Comparison of ENCODE assay signal across 10 mouse cellular contexts in genomic region chr17:68837013-68837858, GRCm38 (mm10). TPM values are rescaled to one million over a fixed set of nuclear protein-coding genes. Genes with fewer than 3 reads are reported as not detected.
A peak's percentile ranks its signal among the peaks of the same experiment; 100 is the strongest.
DNase-seq lines count a peak whose midpoint lies in the region; ATAC-seq lines count a peak whose summit lies in the region.
"Had no signal": no experiment of that assay in that cellular context is flagged by ENCODE, and none has a peak within 500 bp of the region (broad histone marks: within the 10 kb centered on the region; RNA-seq: fewer than 3 reads in every experiment).

No protein-coding gene starts in this region.

- peak overlapping the region; percentile 63 for H3K27ac ChIP-seq in hindbrain, embryonic 16.5 days (ENCODE audit: low read depth, low read length)
- H3K27ac ChIP-seq in limb, embryonic 13.5 days = 0 out of 2 replicates have a peak overlapping the region, but pooled peaks have one; percentile 22

- H3K9me3 ChIP-seq in hindbrain, embryonic 16.5 days (ENCODE audit: control insufficient read depth, low read length) = no peaks in the 10 kb centered on the region
- no peaks in the 10 kb centered on the region for H3K9me3 ChIP-seq in limb, embryonic 13.5 days

- peak overlapping the region; percentile 83 for H3K9ac ChIP-seq in hindbrain, embryonic 16.5 days (ENCODE audit: low read depth, low read length)
- peak overlapping the region; percentile 72 for H3K9ac ChIP-seq in limb, embryonic 13.5 days

- peak; percentile 5 for DNase-seq in kidney, adult 18-20 months
- DNase-seq in kidney, adult 11 months = no peak
- peak; percentile 75 to 79 for DNase-seq in cerebellum, postnatal 14 days
- DNase-seq in frontal cortex, postnatal 10 days (ENCODE audit: low spot score in 2 of 2) = peak; percentile 22 to 47
- DNase-seq in right cerebral cortex, adult 18-20 months = peak; percentile 57
- DNase-seq in thymus, postnatal 0 days (ENCODE audit: low spot score) = no peak

- peak overlapping the region; percentile 80 for H3K4me3 ChIP-seq in hindbrain, embryonic 16.5 days (ENCODE audit: low read length)
- peak overlapping the region; percentile 63 for H3K4me3 ChIP-seq in limb, embryonic 13.5 days

- peaks cover 5% of the 10 kb centered on the region; the same call in 1 of the 2 replicates for H3K27me3 ChIP-seq in hindbrain, embryonic 16.5 days (replicated peaks; ENCODE audit: control insufficient read depth, insufficient read depth, low read length)
- H3K27me3 ChIP-seq in limb, embryonic 13.5 days = peaks cover 72% of the 10 kb centered on the region

- under 1% methylated on average over 54 of the region's 72 CpGs for WGBS in hindbrain, embryonic 16.5 days
- under 1% methylated on average over 70 of the region's 72 CpGs for WGBS in limb, embryonic 13.5 days

- peak; percentile 73 for ATAC-seq in hindbrain, embryonic 16.5 days
- ATAC-seq in limb, embryonic 13.5 days (ENCODE audit: low FRiP score, low read depth) = peak; percentile 51; the same call in 1 of the 2 replicates

- peak overlapping the region; percentile 89 for H3K4me2 ChIP-seq in hindbrain, embryonic 16.5 days (ENCODE audit: low read length)
- H3K4me2 ChIP-seq in limb, embryonic 13.5 days (replicated peaks) = peak overlapping the region; percentile 92

- H3K36me3 ChIP-seq in hindbrain, embryonic 16.5 days (ENCODE audit: control insufficient read depth, insufficient read depth, low read length) = no peaks in the 10 kb centered on the region
- H3K36me3 ChIP-seq in limb, embryonic 13.5 days = no peaks in the 10 kb centered on the region
- H3K36me3 ChIP-seq: G1E had no signal

- peaks cover 24% of the 10 kb centered on the region for H3K4me1 ChIP-seq in hindbrain, embryonic 16.5 days (ENCODE audit: control insufficient read depth, insufficient read depth, low read depth, low read length)
- H3K4me1 ChIP-seq in limb, embryonic 13.5 days = peaks cover 39% of the 10 kb centered on the region

RNA-seq across cellular contexts. Expression of gene Tmem200c, which starts 10.8 kb away (rescaled TPM):
- 2.3 and 2.5 TPM in 2 replicates for polyA plus RNA-seq in hindbrain, embryonic 16.5 days (2015; fragmentation: Nextera tagmentation; extraction: Ambion mirVana)
- polyA plus RNA-seq in limb, embryonic 13.5 days (2015; fragmentation: Nextera tagmentation; extraction: Ambion mirVana) = 0.97 and 1.1 TPM in 2 replicates
- polyA plus RNA-seq in thymus, postnatal 0 days (2015; fragmentation: Nextera tagmentation; extraction: Ambion mirVana) = not detected in 2 replicates
- polyA plus RNA-seq: G1E; liver, adult 2 months had no signal

Comparison
In these comparisons a context has a peak if more than half of its experiments do, and no peak if none do; other contexts are left out.
1. DNase-seq: peak in kidney, adult 18-20 months (single experiment), cerebellum, postnatal 14 days (2 of 2), frontal cortex, postnatal 10 days (2 of 2) and right cerebral cortex, adult 18-20 months (single experiment); none in kidney, adult 11 months (single experiment) and thymus, postnatal 0 days (single experiment).